Mouse (Mus musculus) ZHBTc4 (cell line): ENCODE measurements around the gene Odf2l.

Experiments
- DNase-seq: peaks from one replicate; pipeline ENCODE4 v3.0.0-alpha.2; 2011; ENCODE audit warnings: low read depth, low spot score

Gene Odf2l

DNA sequence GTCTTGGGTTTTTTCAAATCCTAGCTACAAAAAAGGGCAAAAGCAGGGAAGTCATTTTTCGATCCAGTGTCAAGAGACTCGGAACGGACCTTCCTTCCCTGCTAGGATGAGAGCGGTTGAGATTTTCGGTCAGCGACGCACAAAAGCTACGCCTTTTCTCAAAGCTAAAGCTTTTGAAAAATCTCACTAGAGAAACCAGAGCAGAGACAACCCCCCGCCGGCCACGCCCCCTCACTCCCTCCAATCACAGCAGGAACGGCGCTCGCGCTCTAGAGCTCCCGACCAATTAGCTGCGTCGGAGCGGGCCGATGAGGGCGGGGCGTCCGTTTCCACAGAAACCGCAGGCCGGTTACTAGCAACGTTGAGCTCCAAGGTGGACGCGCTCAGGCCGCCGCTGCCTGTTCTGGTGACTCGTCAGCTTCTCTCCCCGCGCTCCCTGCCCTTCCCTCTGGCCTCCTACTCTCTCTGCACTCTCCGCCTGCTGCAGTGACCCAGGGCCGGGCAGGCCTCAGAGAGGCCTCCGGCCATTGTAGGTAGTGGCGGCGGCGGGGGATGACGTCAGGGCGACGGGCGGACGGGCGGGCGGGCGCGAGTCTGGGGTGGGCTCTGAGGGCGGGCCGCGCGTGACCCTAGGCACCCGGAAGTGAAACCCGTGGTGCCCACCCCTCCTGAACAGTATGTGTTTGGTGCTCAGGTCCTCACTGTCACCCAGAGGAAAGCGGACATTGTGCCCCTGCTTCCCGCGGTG, at the start of gene Odf2l:
Gene Odf2l, plus strand, starts transcription at position 335 of the 748 bp plus-strand sequence.
- DNase-seq: peak; percentile 97

- no peak for DNase-seq
Measured at GRCm38 (mm10) chr3:145068964-145069363, 49.4 kb upstream of the Odf2l start.

GRCm38 (mm10) chr3:145072339-145072738, 46.0 kb upstream of the Odf2l start:
- DNase-seq: no peak

- DNase-seq: no peak
Measured at GRCm38 (mm10) chr3:145078405-145078804, 40.0 kb upstream of the Odf2l start.

- no peak for DNase-seq
Measured at GRCm38 (mm10) chr3:145080904-145081303, 37.5 kb upstream of the Odf2l start.

- DNase-seq: no peak
Measured at GRCm38 (mm10) chr3:145083081-145083480, 35.3 kb upstream of the Odf2l start.

GRCm38 (mm10) chr3:145086180-145086579, 32.2 kb upstream of the Odf2l start:
- DNase-seq: no peak

DNA sequence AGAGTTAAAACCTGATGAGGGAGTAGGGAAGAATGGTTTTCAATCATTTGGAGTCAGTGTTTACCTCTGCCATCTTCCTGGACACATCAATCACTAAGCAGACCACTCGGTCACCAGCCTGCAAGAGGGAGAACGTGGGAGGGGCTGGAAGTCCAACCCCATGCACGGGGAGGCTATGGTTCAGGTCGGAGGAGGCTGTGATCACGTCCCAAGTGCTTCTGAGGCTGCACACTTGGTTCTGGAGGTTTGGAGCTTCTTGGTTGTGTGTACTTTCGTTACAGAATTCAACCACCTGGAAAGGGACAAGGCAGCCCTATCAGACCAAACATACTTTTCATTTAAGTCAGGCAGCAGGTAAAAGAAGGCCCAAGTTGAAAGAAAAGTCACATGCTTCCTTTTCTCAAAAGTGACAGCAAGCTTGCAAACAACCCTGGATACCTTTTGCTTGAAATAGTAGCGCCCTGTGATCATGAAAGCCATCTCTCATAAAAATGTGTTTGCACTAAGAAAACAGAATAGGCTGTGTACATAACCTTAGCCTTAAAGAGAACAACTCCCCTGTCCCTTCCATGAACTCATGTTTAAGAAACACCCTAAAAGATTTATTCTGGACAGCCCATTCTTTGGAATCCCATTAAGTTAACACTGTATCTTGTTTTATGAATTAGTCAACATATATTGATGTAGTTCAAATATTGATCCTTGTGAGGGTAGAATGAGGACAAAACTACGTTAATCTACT, 30.4 kb upstream of the Odf2l start:
- no peak for DNase-seq

DNA sequence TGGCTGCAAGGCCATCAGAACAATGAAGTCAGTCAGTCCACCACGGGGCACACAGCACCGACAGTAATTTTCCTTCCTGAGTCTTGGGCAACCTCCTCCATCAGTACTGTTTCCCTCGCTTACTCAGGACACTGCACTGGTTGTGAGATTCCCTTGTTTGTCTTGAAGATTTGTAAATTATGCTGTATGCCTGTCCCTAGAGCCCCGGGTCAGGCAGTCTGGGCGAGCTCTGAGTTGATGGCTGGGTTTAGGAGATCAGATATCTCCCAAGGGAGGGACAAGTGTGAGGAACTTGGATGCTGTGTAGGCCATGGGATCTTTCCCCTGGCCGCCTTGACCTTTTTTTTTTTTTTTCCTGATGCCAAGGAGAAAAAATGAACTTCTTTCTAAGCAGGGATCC, 19.1 kb upstream of the Odf2l start, which contains the start of gene Clca2:
Gene Clca2, minus strand, starts transcription at position 153 of the 400 bp plus-strand sequence.
- no peak for DNase-seq

GRCm38 (mm10) chr3:145101891-145102555, 16.4 kb upstream of the Odf2l start:
- DNase-seq: peak; percentile 10

- DNase-seq: no peak
Measured at GRCm38 (mm10) chr3:145103321-145103720, 15.1 kb upstream of the Odf2l start.

- no peak for DNase-seq
Measured at GRCm38 (mm10) chr3:145103770-145104169, 14.6 kb upstream of the Odf2l start.

DNA sequence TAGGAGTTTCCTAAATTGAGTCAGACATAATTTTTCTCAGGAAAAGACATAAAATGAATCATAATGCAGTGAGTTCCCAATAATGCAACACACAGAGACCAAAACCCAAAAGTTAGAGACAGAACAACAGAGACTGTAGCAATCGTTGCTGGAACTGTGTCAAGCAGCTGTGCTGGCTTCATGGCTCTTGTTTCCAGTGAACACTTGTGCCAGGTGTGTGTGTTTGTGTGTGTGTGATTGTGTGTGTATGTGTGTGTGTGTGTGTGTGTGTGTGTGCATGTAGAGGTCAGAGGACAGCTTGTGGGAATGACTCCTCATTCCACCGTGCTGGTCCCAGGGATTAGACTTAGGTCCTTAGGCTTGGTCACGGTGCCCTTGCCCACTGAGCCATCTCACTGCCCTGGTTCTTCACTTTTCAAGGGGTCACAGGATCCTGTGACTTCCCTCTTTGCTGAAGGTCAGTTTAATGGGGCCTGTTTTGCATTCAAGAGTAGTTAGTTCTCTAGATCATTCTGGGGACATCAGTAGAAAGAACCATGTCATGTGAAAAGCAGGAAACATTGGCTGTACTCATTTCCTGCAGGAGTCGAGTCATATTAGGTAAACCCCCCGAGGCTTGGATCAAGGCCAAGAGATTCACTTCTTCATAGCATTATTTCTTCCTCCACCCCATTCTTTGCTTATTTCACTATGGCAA, 13.2 kb upstream of the Odf2l start:
- no peak for DNase-seq

DNA sequence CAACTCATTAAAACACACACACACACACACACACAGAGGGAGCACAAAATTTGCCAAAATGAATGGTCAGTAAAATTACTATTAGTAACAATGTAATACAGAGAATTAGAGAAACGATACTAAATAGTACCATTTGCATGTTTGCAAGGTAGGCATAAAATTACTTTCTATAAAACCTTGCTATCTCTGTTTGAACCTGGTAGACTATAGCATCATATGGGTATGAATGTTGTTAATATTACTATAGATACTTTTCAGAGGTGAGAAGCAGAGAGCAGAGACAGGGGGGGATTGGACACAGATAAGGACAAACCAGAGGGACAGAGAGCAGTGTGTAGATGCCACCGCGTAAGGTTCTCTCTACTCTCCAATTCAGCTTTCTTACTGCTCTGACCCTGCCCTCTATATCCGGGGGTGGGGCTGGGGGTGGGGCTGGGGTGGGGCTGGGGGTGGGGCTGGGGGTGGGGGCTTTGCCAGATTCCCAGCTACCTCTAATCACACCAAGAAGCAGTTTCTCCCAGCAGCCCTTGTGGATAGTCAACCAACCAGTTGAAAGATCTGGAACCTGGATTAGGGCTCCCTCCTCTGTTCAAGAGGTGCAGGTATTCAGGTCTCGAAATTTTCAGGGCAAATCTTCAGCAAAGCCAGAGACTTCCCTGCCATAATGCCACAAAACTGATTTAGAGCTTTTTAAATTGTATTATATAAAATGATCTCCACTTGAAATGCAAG, 12.4 kb upstream of the Odf2l start:
- DNase-seq: no peak

GRCm38 (mm10) chr3:145115169-145115568, 3.2 kb upstream of the Odf2l start:
- no peak for DNase-seq

DNA sequence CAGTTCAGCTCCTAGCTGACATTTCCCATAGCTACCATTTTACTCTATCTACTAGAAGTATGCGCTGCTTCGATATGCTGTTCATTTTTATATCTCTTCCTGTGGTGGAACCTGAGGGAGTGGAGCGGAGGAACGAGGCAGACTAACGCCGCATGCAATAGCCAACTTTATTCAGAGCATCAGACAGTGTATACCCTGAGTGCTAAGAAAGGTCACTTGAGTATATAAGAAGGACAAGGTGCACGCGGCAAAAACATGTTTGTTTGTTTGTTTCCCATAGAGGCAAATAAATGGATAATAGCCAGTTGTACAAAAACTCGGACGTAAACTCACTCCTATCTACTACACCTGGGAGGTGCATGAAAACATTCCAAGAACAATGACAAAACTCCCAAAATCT, 751 bp upstream of the Odf2l start:
- no peak for DNase-seq

GRCm38 (mm10) chr3:145119002-145119358, 592 bp downstream of the Odf2l start:
- DNase-seq: no peak

DNA sequence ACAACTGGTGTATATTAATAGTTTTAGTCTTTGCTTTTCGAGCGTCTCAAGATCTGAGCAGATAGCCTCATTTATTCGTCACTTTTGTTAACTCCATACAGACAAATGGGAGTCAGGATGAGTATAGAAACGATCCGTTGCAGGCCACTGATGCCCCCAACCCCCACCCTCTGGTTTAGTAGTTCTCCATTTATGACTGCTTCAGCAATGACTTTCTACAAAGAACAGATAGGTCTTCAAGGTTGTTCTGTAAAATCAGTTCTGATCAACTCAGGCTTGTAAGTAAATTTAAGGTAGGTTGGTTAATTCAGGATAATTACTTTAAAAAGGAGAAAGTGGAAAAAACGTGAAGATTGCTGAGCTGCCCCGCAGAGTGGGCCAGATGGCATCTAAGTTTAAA, 1.0 kb downstream of the Odf2l start:
- no peak for DNase-seq

GRCm38 (mm10) chr3:145126618-145127017, 8.2 kb downstream of the Odf2l start:
- DNase-seq: no peak

GRCm38 (mm10) chr3:145129356-145129755, 11.0 kb downstream of the Odf2l start:
- DNase-seq: no peak

GRCm38 (mm10) chr3:145131210-145131868, 13.0 kb downstream of the Odf2l start:
- DNase-seq: peak; percentile 57
